Mouse (Mus musculus): ENCODE data around the gene Egflam. TPM values are rescaled to one million over a fixed set of nuclear protein-coding genes. Genes with fewer than 3 reads are reported as not detected.

The Egflam gene
- polyA plus RNA-seq, 1 experiment from 2014 or later, result 15.3 TPM

DNA sequence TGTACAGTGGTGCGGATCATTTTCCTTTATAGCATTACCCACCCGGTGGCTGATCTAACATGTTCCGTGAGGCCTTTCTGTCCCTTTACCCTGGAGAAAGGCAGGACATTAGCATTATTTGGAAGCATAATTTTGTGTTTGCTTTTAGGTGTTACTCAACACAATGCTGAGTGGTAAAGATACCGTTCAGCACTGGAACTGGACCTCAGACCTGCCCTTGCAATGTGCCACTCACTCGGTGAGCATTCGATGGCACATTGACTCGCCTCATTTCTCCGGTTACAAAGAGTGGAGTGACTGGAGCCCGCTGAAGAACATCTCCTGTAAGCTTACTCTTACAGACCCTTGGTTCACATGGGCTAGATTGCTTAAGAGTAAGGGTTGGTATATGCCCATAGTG is 231.5 kb downstream of the Egflam start:
- peaks cover 18% of the 10 kb centered on the region; the same call in 1 of the 2 replicates for H3K4me1 ChIP-seq (ENCODE audit: control insufficient read depth, insufficient read depth, low read length)
- no peaks in the 10 kb centered on the region for H3K9me3 ChIP-seq (ENCODE audit: control insufficient read depth, low read length)
- no peak overlapping the region for H3K9ac ChIP-seq (ENCODE audit: low read depth, low read length)
- no peak overlapping the region for H3K27ac ChIP-seq (ENCODE audit: low read depth, low read length)
- ATAC-seq (ENCODE audit: low FRiP score, low TSS enrichment), result no peak
- H3K36me3 ChIP-seq (ENCODE audit: control insufficient read depth, insufficient read depth, low read length), result peaks cover 26% of the 10 kb centered on the region
- no peak overlapping the region for H3K4me3 ChIP-seq (ENCODE audit: low read length)
- H3K4me2 ChIP-seq (replicated peaks; ENCODE audit: low read depth, low read length), result no peak overlapping the region
- no peaks in the 10 kb centered on the region for H3K27me3 ChIP-seq (ENCODE audit: control insufficient read depth, insufficient read depth, low read length)
- WGBS, result 62% methylated on average over 9 of the region's 9 CpGs

DNA sequence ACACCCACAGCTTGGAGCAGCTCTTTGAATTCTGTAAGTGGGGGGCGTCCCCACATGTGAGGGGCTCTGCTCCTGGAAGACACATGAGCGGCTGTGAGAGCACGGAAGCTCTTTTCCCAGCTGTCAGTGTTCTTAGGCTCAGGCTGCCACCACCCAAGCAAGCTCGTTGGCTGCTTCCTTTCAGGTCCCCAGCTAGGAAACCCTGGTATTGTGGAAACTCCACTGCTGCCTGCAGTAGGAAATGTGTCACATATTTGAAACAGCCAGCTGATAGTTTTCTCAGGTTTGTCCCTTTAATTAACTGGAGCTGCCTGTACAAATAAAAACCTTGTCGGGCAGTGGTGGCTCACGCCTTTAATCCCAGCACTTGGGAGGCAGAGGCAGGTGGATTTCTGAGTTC is 234.3 kb downstream of the Egflam start:
- no peak overlapping the region for H3K4me3 ChIP-seq (ENCODE audit: low read length)
- H3K27me3 ChIP-seq (ENCODE audit: control insufficient read depth, insufficient read depth, low read length), result no peaks in the 10 kb centered on the region
- H3K9me3 ChIP-seq (ENCODE audit: control insufficient read depth, low read length), result no peaks in the 10 kb centered on the region
- H3K36me3 ChIP-seq (ENCODE audit: control insufficient read depth, insufficient read depth, low read length), result peaks cover 25% of the 10 kb centered on the region
- H3K4me2 ChIP-seq (replicated peaks; ENCODE audit: low read depth, low read length), result no peak overlapping the region
- no peak for ATAC-seq (ENCODE audit: low FRiP score, low TSS enrichment)
- H3K9ac ChIP-seq (ENCODE audit: low read depth, low read length), result no peak overlapping the region
- WGBS, result 75% methylated on average over 6 of the region's 6 CpGs
- no peak overlapping the region for H3K27ac ChIP-seq (ENCODE audit: low read depth, low read length)
- peaks cover 18% of the 10 kb centered on the region; the same call in 1 of the 2 replicates for H3K4me1 ChIP-seq (ENCODE audit: control insufficient read depth, insufficient read depth, low read length)

GRCm38 (mm10) chr15:7160321-7160720 is 237.9 kb downstream of the Egflam start:
- H3K9me3 ChIP-seq (ENCODE audit: control insufficient read depth, low read length), result no peaks in the 10 kb centered on the region
- H3K4me3 ChIP-seq (ENCODE audit: low read length), result no peak overlapping the region
- no peaks in the 10 kb centered on the region for H3K27me3 ChIP-seq (ENCODE audit: control insufficient read depth, insufficient read depth, low read length)
- no peak overlapping the region for H3K9ac ChIP-seq (ENCODE audit: low read depth, low read length)
- no peak for ATAC-seq (ENCODE audit: low FRiP score, low TSS enrichment)
- H3K4me2 ChIP-seq (replicated peaks; ENCODE audit: low read depth, low read length), result no peak overlapping the region
- H3K27ac ChIP-seq (ENCODE audit: low read depth, low read length), result no peak overlapping the region
- WGBS, result 77% methylated on average over 8 of the region's 8 CpGs
- H3K4me1 ChIP-seq (ENCODE audit: control insufficient read depth, insufficient read depth, low read length), result no peaks in the 10 kb centered on the region
- H3K36me3 ChIP-seq (ENCODE audit: control insufficient read depth, insufficient read depth, low read length), result peaks cover 28% of the 10 kb centered on the region; the same call in 1 of the 2 replicates

DNA sequence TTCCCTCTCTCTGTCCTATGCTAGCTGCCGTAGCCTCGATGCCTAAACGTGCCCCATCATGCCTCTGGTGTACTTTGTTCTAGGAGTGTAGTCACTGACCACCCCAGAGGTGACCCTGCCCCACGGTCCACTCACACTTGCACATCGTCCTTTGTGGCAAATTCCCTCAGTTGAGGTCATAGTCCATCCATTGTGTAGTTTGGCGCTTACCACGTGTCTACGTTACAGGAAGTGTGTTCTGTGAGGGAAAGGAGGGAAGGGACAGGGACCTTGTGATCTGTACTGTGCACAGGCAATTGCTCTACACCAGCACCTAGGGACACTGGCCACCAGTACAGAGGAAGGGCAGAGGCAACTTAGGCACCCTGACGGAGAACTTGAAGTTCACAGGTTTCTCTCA is 238.3 kb downstream of the Egflam start:
- Histone ChIP-seq H3K4me1 (ENCODE audit: control insufficient read depth, insufficient read depth, low read length) (no peaks in the 10 kb centered on the region), H3K4me3 (ENCODE audit: low read length) (no peak overlapping the region), H3K36me3 (ENCODE audit: control insufficient read depth, insufficient read depth, low read length) (peaks cover 26% of the 10 kb centered on the region; the same call in 1 of the 2 replicates), H3K9ac (ENCODE audit: low read depth, low read length) (no peak overlapping the region), H3K27ac (ENCODE audit: low read depth, low read length) (no peak overlapping the region), H3K27me3 (ENCODE audit: control insufficient read depth, insufficient read depth, low read length) (no peaks in the 10 kb centered on the region), H3K4me2 (replicated peaks; ENCODE audit: low read depth, low read length) (no peak overlapping the region), H3K9me3 (ENCODE audit: control insufficient read depth, low read length) (no peaks in the 10 kb centered on the region)
- no peak for ATAC-seq (ENCODE audit: low FRiP score, low TSS enrichment)
- WGBS, result 91% methylated on average over 9 of the region's 9 CpGs

DNA sequence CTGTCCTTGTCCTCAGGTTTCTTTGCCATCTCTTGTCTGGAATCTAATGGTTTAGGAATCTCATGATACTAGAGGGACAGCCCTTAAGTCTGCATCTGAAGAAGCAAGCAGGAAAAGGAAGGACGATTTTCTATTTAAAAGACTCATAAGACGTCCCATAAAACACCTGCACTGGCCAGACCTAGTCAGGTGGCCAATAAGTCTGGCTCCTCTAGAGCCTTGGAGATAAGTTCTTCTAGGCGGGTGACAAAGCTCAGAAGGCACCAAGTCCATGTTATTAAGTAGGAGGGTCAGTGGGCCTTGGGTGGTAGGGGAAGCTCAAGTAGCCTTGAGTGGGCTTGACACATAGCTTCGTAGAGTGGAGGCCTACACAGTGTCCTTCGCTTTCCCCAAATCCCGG is 240.5 kb downstream of the Egflam start:
- Histone ChIP-seq H3K9me3 (ENCODE audit: control insufficient read depth, low read length) (no peaks in the 10 kb centered on the region), H3K4me1 (ENCODE audit: control insufficient read depth, insufficient read depth, low read length) (peaks cover 6% of the 10 kb centered on the region; the same call in 1 of the 2 replicates), H3K27me3 (ENCODE audit: control insufficient read depth, insufficient read depth, low read length) (no peaks in the 10 kb centered on the region), H3K27ac (ENCODE audit: low read depth, low read length) (no peak overlapping the region), H3K4me2 (replicated peaks; ENCODE audit: low read depth, low read length) (no peak overlapping the region), H3K9ac (ENCODE audit: low read depth, low read length) (no peak overlapping the region), H3K36me3 (ENCODE audit: control insufficient read depth, insufficient read depth, low read length) (peaks cover 22% of the 10 kb centered on the region; the same call in 1 of the 2 replicates), H3K4me3 (ENCODE audit: low read length) (no peak overlapping the region)
- WGBS, result 91% methylated on average over 6 of the region's 6 CpGs
- ATAC-seq (ENCODE audit: low FRiP score, low TSS enrichment), result no peak

All from kidney, embryonic 14.5 days (tissue).